Mouse (Mus musculus) heart, adult 2 months (tissue): ENCODE measurements around the gene Fli1. TPM values are rescaled to one million over a fixed set of nuclear protein-coding genes. Genes with fewer than 3 reads are reported as not detected.

Source experiments
- DNase-seq, 2 experiments: peaks; one replicate each; pipeline ENCODE4 v3.0.0; 2021
- H3K27ac ChIP-seq: fragments of 200-600 bp; 2 replicates; pipeline ENCODE4 v1.8.1; 2022
- H3K27me3 ChIP-seq: fragments of 200-500 bp; 2 replicates; pipeline ENCODE4 v1.6.1; 2012; ENCODE audit warnings: mild to moderate bottlenecking, low read length, inconsistent platforms, mixed read lengths; ENCODE audit not compliant: control insufficient read depth, insufficient read depth
- H3K36me3 ChIP-seq: fragments of 200-500 bp; 2 replicates; pipeline ENCODE4 v1.6.1; 2012; ENCODE audit warnings: low read length, inconsistent platforms; ENCODE audit not compliant: control insufficient read depth, insufficient read depth
- H3K4me1 ChIP-seq: fragments of 200-500 bp; 2 replicates; pipeline ENCODE4 v1.6.1; 2011; ENCODE audit warnings: low read length; ENCODE audit not compliant: control insufficient read depth, insufficient read depth
- H3K4me3 ChIP-seq: fragments of 200-600 bp; 2 replicates; pipeline ENCODE4 v1.8.1; 2022
- H3K79me2 ChIP-seq: fragments of 200-500 bp; replicated peaks from 2 replicates; pipeline ENCODE4 v1.6.1; 2012; ENCODE audit warnings: mild to moderate bottlenecking, inconsistent platforms, low read length, moderate library complexity, mixed read lengths; ENCODE audit not compliant: control insufficient read depth, insufficient read depth
- H3K9ac ChIP-seq: fragments of 200-500 bp; 2 replicates; pipeline ENCODE4 v1.6.1; 2012; ENCODE audit warnings: low read depth, mild to moderate bottlenecking, control low read depth, inconsistent platforms, low read length, mixed read lengths
- CTCF ChIP-seq: fragments of 200-600 bp; IDR thresholded peaks from 2 replicates; pipeline ENCODE4 v1.8.1; 2022; ENCODE audit warnings: antibody characterized with exemption, mild to moderate bottlenecking, moderate library complexity
- EP300 ChIP-seq: fragments of 200-500 bp; IDR thresholded peaks from 2 replicates; pipeline ENCODE4 v1.6.1; 2011; ENCODE audit warnings: low read depth, low read length, control low read depth; ENCODE audit not compliant: insufficient read depth
- POLR2A ChIP-seq: fragments of 200-500 bp; IDR thresholded peaks from 2 replicates; pipeline ENCODE4 v1.6.1; 2011; ENCODE audit warnings: mild to moderate bottlenecking, low read depth, low read length, control low read depth; ENCODE audit not compliant: insufficient read depth
- WGBS: fragments of 180-500 bp; shearing (Covaris S2); methylation state at CpG from one replicate; pipeline ENCODE4 v1.1.7; 2018; 5-methylcytosine and 5-hydroxymethylcytosine counted together
- intact Hi-C: fragments of 180-260 bp; cut with DNase I; formaldehyde crosslinking; loops from one replicate; pipeline ENCODE4 v1.15.1; 2025
- polyA plus RNA-seq: library from polyadenylated mRNA; depleted of rRNA; stranded (reverse); fragments of >200 nt; gene quantifications from 2 replicates; pipeline ENCODE4 v1.2.3, GENCODE M21; 2012
- total RNA-seq, 2 experiments: library from RNA; stranded (reverse); gene quantifications; 2 replicates each; pipeline ENCODE4 v1.2.3; 2021

Fli1 gene
- total and polyA plus RNA-seq, 3 experiments, result 14.9 to 28.2 (median 23.5) TPM

- H3K27ac ChIP-seq, result peak overlapping the region; percentile 60
- intact Hi-C loops, result loop anchor here (5.0 kb wide), 1 partner anchor 45 kb away; no protein-coding TSS in a partner anchor
- H3K79me2 ChIP-seq, result no peaks in the 10 kb centered on the region; the same call in 1 of the 2 replicates
- peak overlapping the region; percentile 6; the same call in 1 of the 2 replicates for H3K9ac ChIP-seq
- WGBS, result 59% methylated on average over 11 of the region's 11 CpGs
- no peak overlapping the region for H3K4me3 ChIP-seq
- TF ChIP-seq CTCF (no peak), POLR2A (no peak), EP300 (no peak)
- peaks cover 17% of the 10 kb centered on the region for H3K36me3 ChIP-seq
- peaks cover 39% of the 10 kb centered on the region for H3K4me1 ChIP-seq
- H3K27me3 ChIP-seq, result no peaks in the 10 kb centered on the region
- DNase-seq, result no peak
Observed at GRCm38 (mm10) chr9:32502256-32503010, 40.2 kb downstream of the Fli1 start.

DNA sequence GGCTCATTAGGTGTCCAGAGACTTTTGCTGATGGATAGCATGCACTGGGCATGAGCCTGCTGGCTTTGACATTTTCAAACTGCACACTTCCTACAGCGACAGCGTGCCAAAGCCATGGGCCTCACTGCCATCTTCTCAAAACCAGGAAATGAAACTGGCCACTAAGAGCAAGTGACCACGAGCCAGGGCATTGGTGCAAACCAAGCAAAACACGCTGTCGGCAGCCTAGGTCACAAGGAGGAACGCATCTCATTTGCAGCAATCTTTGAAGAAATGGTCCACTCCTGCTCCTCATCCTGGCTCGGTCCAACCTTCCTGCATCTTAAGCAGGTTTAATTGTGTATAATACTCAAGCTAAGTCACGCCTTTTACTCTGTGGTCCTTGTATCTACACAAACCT lies 41.8 kb downstream of the Fli1 start:
- intact Hi-C loops, result loop anchor here (5.0 kb wide), 1 partner anchor 44 kb away; no protein-coding TSS in a partner anchor
- TF ChIP-seq POLR2A (no peak), EP300 (no peak), CTCF (no peak)
- no peak overlapping the region for H3K9ac ChIP-seq
- 78% methylated on average over 8 of the region's 8 CpGs for WGBS
- DNase-seq, result peak in 1 of 2 experiments; percentile 74
- peaks cover 24% of the 10 kb centered on the region for H3K36me3 ChIP-seq
- no peaks in the 10 kb centered on the region for H3K27me3 ChIP-seq
- H3K79me2 ChIP-seq, result no peaks in the 10 kb centered on the region; the same call in none of the 2 replicates
- no peak overlapping the region for H3K4me3 ChIP-seq
- H3K4me1 ChIP-seq, result peaks cover 37% of the 10 kb centered on the region
- peak overlapping the region; percentile 36; the same call in 1 of the 2 replicates for H3K27ac ChIP-seq

- Histone ChIP-seq H3K4me3 (no peak overlapping the region), H3K79me2 (no peaks in the 10 kb centered on the region; the same call in none of the 2 replicates), H3K4me1 (peaks cover 35% of the 10 kb centered on the region), H3K27me3 (no peaks in the 10 kb centered on the region), H3K27ac (peak overlapping the region; percentile 60), H3K9ac (no peak overlapping the region), H3K36me3 (peaks cover 23% of the 10 kb centered on the region)
- TF ChIP-seq POLR2A (no peak), CTCF (no peak), EP300 (no peak)
- DNase-seq, result no peak
- intact Hi-C loops, result loop anchor here (5.0 kb wide), 1 partner anchor 43 kb away; no protein-coding TSS in a partner anchor
- WGBS, result 41% methylated on average over 5 of the region's 5 CpGs
Observed at GRCm38 (mm10) chr9:32500063-32500462, 42.6 kb downstream of the Fli1 start.

DNA sequence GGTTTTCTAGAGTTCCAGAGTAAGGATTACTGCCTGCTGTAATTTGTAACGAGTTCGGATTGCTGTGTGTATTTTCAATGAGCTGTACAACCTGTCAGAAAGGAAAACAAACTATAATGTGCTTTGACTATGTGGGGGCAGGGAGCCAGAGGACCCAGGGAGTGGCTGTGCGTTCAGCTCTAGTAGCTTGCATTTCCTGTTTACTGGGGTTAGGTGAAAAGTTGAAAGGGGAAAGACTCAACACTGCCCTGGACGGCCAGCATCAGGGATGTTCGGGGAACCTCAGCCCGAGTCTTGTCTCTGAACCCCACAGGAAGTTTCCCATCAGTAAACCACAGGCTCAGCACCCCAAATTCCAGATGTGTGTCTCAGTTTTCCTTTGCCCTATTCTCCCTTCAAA lies 43.2 kb downstream of the Fli1 start:
- Histone ChIP-seq H3K36me3 (peaks cover 22% of the 10 kb centered on the region), H3K4me3 (no peak overlapping the region), H3K27ac (peak overlapping the region; percentile 60), H3K27me3 (no peaks in the 10 kb centered on the region), H3K9ac (peak overlapping the region; percentile 33; the same call in 1 of the 2 replicates), H3K79me2 (no peaks in the 10 kb centered on the region; the same call in none of the 2 replicates), H3K4me1 (peaks cover 33% of the 10 kb centered on the region)
- intact Hi-C loops, result loop anchor here (2.0 kb wide), 1 partner anchor 15 kb away; no protein-coding TSS in a partner anchor
- 35% methylated on average over 6 of the region's 6 CpGs for WGBS
- DNase-seq, result peak in 1 of 2 experiments; percentile 55
- TF ChIP-seq EP300 (no peak), CTCF (no peak), POLR2A (no peak)

DNA sequence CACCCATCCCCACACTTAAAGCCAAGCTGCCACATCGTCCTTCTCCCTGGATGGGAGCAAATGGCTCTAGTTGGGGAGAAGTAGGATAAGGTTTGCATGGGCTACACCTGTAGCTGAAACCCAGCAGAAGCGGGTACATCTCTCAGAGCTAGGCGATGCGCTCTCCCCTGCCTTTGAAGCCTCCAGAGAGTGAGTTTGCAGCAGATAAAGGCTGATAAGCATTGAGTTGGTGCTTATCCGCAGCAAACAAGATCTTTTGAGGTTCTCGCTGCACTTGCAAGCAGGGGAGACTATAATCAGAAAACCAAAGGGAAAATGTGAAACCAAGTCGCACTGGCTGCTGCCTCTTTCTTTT lies 47.0 kb downstream of the Fli1 start:
- TF ChIP-seq CTCF (no peak), POLR2A (no peak), EP300 (no peak)
- no peak overlapping the region for H3K9ac ChIP-seq
- peaks cover 4% of the 10 kb centered on the region for H3K79me2 ChIP-seq
- H3K4me3 ChIP-seq, result no peak overlapping the region
- H3K27me3 ChIP-seq, result no peaks in the 10 kb centered on the region
- peaks cover 26% of the 10 kb centered on the region for H3K4me1 ChIP-seq
- intact Hi-C loops, result no loop called here
- H3K36me3 ChIP-seq, result peaks cover 16% of the 10 kb centered on the region
- no peak for DNase-seq
- 45% methylated on average over 7 of the region's 7 CpGs for WGBS
- no peak overlapping the region; the same call in 1 of the 2 replicates for H3K27ac ChIP-seq
